Mouse (Mus musculus): ENCODE results near the gene Trim66. TPM values are rescaled to one million over a fixed set of nuclear protein-coding genes. Genes with fewer than 3 reads are reported as not detected.
A peak's percentile ranks its signal among the peaks of the same experiment; 100 is the strongest.

Trim66 gene
- polyA plus RNA-seq (2015; fragmentation: Nextera tagmentation; extraction: Ambion mirVana), result 0.03 TPM in 1 of 2 replicates, not detected in the other

DNA sequence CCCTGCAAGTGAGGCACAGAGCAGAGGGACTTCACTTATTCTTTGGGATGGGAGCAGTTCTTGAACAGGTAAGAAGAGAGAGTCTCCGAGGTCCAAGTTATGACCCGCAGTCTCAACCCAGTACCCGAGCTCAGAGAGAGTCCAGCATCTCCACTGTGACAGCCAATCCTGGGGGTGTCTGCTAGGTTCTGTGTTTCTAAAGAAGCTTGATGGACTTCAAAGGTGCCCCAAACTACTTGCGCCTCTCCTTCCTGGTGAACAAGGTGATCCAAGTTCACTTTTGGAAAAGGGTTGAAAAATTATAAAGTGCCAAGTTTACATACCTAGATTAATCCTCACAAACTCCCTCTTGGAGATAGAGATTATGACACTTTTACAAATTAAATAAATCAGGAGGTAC, at the start of gene Trim66:
TSS of gene Trim66 (minus strand) at position 101 of the 400 bp plus-strand sequence.
- Histone ChIP-seq H3K36me3 (ENCODE audit: insufficient read depth, low read length) (no peaks in the 10 kb centered on the region), H3K4me3 (ENCODE audit: low read length) (no peak within 1 kb of the TSS), H3K9ac (replicated peaks; ENCODE audit: low read length) (no peak within 1 kb of the TSS), H3K27ac (ENCODE audit: low read length) (no peak within 1 kb of the TSS), H3K9me3 (ENCODE audit: low read length) (no peaks in the 10 kb centered on the region), H3K4me2 (replicated peaks; ENCODE audit: low read depth, low read length) (no peak within 1 kb of the TSS), H3K4me1 (ENCODE audit: insufficient read depth, low read length) (no peaks in the 10 kb centered on the region), H3K27me3 (ENCODE audit: insufficient read depth, low read length) (no peaks in the 10 kb centered on the region)
- 77% methylated on average over 4 of the region's 4 CpGs for WGBS
- ATAC-seq (ENCODE audit: low FRiP score, low TSS enrichment), result no peak

DNA sequence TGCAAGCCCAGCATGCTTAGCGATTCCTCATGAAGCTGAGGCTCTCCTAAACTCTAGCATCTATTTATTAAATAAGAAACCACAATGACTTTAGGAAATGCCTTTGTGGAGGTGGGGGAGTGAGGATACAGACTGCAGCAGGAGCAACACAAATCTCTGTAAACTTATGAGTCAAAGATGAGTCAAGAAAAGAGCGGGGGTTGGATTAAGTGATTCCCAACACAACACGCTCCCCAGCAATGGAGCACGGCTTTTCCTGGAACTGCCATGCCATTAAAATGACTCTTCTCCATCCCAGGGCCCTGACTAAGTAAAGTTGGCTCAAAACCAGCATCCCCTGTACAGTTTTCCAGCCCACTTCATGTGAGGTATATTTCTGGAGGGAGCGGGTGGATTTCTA, 38.8 kb upstream of the Trim66 start:
- H3K9me3 ChIP-seq (ENCODE audit: low read length), result no peaks in the 10 kb centered on the region
- no peak overlapping the region for H3K9ac ChIP-seq (replicated peaks; ENCODE audit: low read length)
- no peaks in the 10 kb centered on the region for H3K27me3 ChIP-seq (ENCODE audit: insufficient read depth, low read length)
- no peak overlapping the region for H3K4me2 ChIP-seq (replicated peaks; ENCODE audit: low read depth, low read length)
- no peak overlapping the region for H3K27ac ChIP-seq (ENCODE audit: low read length)
- 90% methylated on average over 5 of the region's 5 CpGs for WGBS
- H3K4me1 ChIP-seq (ENCODE audit: insufficient read depth, low read length), result no peaks in the 10 kb centered on the region
- no peak for ATAC-seq (ENCODE audit: low FRiP score, low TSS enrichment)
- H3K4me3 ChIP-seq (ENCODE audit: low read length), result no peak overlapping the region
- H3K36me3 ChIP-seq (ENCODE audit: insufficient read depth, low read length), result peaks cover 16% of the 10 kb centered on the region

DNA sequence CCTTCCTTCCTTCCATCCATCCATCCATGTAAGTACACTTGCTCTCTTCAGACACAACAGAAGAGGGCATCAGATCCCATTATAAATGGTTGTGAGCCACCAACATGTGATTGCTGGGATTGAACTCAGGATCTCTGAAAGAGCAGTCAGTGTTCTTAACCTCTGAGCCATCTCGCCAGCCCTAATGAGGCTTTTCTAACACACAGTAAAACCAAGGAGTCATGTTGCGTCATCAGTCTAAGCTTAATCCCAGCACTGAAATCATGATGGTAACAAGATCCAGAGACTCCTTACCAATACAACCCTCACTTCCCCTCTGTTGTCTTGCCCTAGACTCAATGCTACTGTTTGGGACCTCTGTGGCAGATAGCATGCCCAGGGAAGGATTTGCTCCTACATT, 38.3 kb upstream of the Trim66 start:
- Histone ChIP-seq H3K27me3 (ENCODE audit: insufficient read depth, low read length) (no peaks in the 10 kb centered on the region), H3K4me3 (ENCODE audit: low read length) (no peak overlapping the region), H3K4me1 (ENCODE audit: insufficient read depth, low read length) (no peaks in the 10 kb centered on the region), H3K9me3 (ENCODE audit: low read length) (no peaks in the 10 kb centered on the region), H3K4me2 (replicated peaks; ENCODE audit: low read depth, low read length) (no peak overlapping the region), H3K9ac (replicated peaks; ENCODE audit: low read length) (no peak overlapping the region), H3K36me3 (ENCODE audit: insufficient read depth, low read length) (peaks cover 16% of the 10 kb centered on the region), H3K27ac (ENCODE audit: low read length) (no peak overlapping the region)
- 75% methylated on average over 2 of the region's 2 CpGs for WGBS
- no peak for ATAC-seq (ENCODE audit: low FRiP score, low TSS enrichment)

DNA sequence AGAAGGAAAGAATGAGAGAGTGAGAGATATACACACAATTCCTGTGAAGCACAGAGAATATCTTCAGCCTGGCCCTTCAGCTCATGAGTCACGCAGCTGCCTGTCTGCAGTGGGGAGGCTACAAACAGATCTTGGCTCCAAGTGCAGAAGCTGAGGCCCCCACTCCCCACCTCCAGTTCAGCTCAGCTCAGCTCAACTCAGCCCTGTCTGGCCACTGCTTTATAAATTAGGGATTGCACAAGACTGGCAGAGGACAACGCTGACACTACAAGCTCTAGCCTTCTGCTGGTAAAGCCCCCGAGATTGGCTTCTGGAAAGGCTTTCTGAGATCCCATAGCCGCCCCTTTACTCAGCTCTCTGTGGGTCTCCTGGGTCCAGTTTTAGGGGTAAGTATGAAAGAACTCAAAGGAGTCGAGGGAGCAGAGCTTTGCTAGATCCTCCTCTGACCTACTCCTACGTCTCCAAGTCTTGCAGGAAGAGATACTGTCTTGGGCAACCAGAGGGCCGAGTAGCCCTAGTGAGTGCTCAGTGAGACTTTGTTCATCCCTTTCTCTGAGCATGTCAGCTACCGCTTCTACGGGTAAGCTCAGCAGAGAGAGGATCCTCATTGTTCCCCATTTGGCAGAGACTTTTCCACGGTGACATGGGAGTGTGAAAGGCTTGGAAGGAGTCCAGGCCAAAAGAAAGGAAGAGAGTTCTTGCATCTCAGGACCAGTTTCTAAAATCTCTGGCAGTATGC, 37.5 kb upstream of the Trim66 start:
- 82% methylated on average over 10 of the region's 10 CpGs for WGBS

DNA sequence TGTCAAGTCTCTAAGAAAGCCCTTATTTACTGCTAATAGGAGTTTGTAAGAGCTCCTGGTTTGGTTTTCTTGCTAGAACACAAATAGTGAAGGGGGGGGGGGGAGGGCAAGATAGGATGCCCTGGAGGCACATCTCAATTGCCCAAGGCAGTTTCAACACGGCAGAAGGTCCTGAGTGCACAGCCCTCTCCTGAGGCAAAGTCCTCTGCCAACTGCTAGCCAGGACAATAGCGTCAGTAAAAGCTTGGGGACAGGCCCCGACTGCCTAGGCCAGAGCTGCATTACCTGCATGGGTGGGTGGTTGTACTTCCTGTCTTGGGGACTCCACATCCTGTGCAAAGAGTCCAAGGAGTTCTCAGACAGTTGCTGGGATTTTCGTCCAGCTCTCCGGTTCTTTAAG, 36.9 kb upstream of the Trim66 start:
- peaks cover 17% of the 10 kb centered on the region for H3K36me3 ChIP-seq (ENCODE audit: insufficient read depth, low read length)
- H3K4me3 ChIP-seq (ENCODE audit: low read length), result no peak overlapping the region
- WGBS, result 64% methylated on average over 5 of the region's 5 CpGs
- no peak overlapping the region for H3K4me2 ChIP-seq (replicated peaks; ENCODE audit: low read depth, low read length)
- H3K9ac ChIP-seq (replicated peaks; ENCODE audit: low read length), result no peak overlapping the region
- H3K27ac ChIP-seq (ENCODE audit: low read length), result no peak overlapping the region
- H3K27me3 ChIP-seq (ENCODE audit: insufficient read depth, low read length), result no peaks in the 10 kb centered on the region
- H3K9me3 ChIP-seq (ENCODE audit: low read length), result no peaks in the 10 kb centered on the region
- ATAC-seq (ENCODE audit: low FRiP score, low TSS enrichment), result no peak
- no peaks in the 10 kb centered on the region for H3K4me1 ChIP-seq (ENCODE audit: insufficient read depth, low read length)

More for the DNA sequence above, 37.5 kb upstream of the Trim66 start:
- ATAC-seq (ENCODE audit: low FRiP score, low TSS enrichment), result no peak
- Histone ChIP-seq H3K27ac (ENCODE audit: low read length) (peak overlapping the region; percentile 17; the same call in 1 of the 2 replicates), H3K4me2 (replicated peaks; ENCODE audit: low read depth, low read length) (no peak overlapping the region), H3K9me3 (ENCODE audit: low read length) (no peaks in the 10 kb centered on the region), H3K4me3 (ENCODE audit: low read length) (no peak overlapping the region), H3K9ac (replicated peaks; ENCODE audit: low read length) (no peak overlapping the region), H3K36me3 (ENCODE audit: insufficient read depth, low read length) (peaks cover 16% of the 10 kb centered on the region), H3K4me1 (ENCODE audit: insufficient read depth, low read length) (no peaks in the 10 kb centered on the region), H3K27me3 (ENCODE audit: insufficient read depth, low read length) (no peaks in the 10 kb centered on the region)

DNA sequence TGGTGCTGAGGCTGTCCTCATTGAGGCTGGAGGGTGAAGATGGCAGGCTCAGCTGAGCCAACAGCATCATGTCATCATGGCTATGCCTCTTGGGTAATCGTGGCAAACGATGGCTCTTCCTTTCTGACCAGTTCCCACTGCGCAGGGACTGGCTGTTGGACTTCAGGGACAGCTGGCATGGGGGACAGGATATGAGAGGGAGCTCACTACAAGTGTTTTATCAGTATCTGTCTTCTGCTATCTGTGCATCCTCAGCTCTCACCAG, 34.4 kb upstream of the Trim66 start:
- Histone ChIP-seq H3K36me3 (ENCODE audit: insufficient read depth, low read length) (peaks cover 23% of the 10 kb centered on the region), H3K4me3 (ENCODE audit: low read length) (no peak overlapping the region), H3K9me3 (ENCODE audit: low read length) (no peaks in the 10 kb centered on the region), H3K9ac (replicated peaks; ENCODE audit: low read length) (no peak overlapping the region), H3K27me3 (ENCODE audit: insufficient read depth, low read length) (no peaks in the 10 kb centered on the region), H3K27ac (ENCODE audit: low read length) (peak overlapping the region; percentile 67; the same call in 1 of the 2 replicates), H3K4me1 (ENCODE audit: insufficient read depth, low read length) (no peaks in the 10 kb centered on the region), H3K4me2 (replicated peaks; ENCODE audit: low read depth, low read length) (no peak overlapping the region)
- 72% methylated on average over 3 of the region's 3 CpGs for WGBS
- ATAC-seq (ENCODE audit: low FRiP score, low TSS enrichment), result no peak

DNA sequence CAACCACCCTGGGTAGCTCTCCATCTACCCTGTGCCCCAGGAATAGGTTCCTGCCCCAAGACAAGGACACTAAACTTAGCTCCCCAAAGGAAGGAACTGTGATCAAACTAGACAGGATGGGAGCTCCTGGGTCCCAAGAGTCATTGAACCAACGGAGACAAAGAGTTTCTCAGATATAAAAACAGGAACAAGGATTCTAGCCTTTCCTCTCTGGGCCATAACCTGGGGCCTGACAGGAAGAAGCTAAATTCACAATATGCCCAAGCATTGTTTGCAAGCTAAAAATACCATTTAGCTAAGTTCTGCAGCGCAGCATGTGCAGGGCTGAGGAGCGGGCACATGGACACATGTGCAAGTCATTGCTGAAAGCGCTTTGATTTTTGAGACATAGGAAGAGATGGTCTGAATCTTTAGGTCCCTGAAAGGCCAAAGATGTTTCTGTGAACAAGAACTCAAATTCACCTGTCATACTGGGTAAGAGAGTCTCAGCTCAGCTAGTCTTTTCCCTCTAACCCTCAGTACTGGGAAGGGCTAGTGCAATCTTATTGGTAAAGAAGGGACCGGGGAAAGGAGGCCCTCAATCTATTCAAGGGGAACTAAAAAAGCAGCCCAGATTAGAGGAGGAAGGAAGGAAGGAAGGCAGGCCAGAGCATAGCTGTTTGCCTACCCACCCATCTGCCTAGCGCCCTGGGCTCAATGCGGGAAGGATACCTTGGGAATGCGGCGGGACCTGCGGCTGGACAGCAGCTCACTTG, 33.9 kb upstream of the Trim66 start:
- Histone ChIP-seq H3K4me2 (replicated peaks; ENCODE audit: low read depth, low read length) (no peak overlapping the region), H3K9me3 (ENCODE audit: low read length) (no peaks in the 10 kb centered on the region), H3K9ac (replicated peaks; ENCODE audit: low read length) (no peak overlapping the region), H3K4me3 (ENCODE audit: low read length) (no peak overlapping the region), H3K27me3 (ENCODE audit: insufficient read depth, low read length) (no peaks in the 10 kb centered on the region), H3K36me3 (ENCODE audit: insufficient read depth, low read length) (peaks cover 23% of the 10 kb centered on the region), H3K27ac (ENCODE audit: low read length) (peak overlapping the region; percentile 67; the same call in 1 of the 2 replicates), H3K4me1 (ENCODE audit: insufficient read depth, low read length) (no peaks in the 10 kb centered on the region)
- 79% methylated on average over 10 of the region's 10 CpGs for WGBS
- no peak for ATAC-seq (ENCODE audit: low FRiP score, low TSS enrichment)

DNA sequence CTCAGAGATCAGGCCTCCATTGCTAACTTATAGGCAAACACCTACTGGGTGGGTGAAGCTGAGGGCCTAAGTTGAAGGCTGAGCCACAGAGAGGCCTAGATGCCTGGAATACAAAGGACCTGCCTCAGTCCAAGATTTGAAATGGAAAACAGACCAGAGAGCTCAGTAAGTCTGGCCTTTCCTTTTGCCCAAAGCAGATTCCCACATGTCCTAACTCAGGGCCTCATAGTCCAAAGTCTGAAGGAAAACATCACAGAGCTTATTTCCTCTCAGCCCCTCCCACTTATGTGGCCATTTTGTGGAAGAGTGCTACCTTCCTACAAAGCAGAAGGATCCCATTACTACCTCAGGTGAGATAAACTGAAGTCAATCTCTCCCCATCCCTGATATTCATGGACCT, 33.0 kb upstream of the Trim66 start:
- ATAC-seq (ENCODE audit: low FRiP score, low TSS enrichment), result no peak
- Histone ChIP-seq H3K4me2 (replicated peaks; ENCODE audit: low read depth, low read length) (no peak overlapping the region), H3K27me3 (ENCODE audit: insufficient read depth, low read length) (no peaks in the 10 kb centered on the region), H3K4me3 (ENCODE audit: low read length) (no peak overlapping the region), H3K27ac (ENCODE audit: low read length) (peak overlapping the region; percentile 57; the same call in 1 of the 2 replicates), H3K4me1 (ENCODE audit: insufficient read depth, low read length) (no peaks in the 10 kb centered on the region), H3K9ac (replicated peaks; ENCODE audit: low read length) (no peak overlapping the region), H3K36me3 (ENCODE audit: insufficient read depth, low read length) (peaks cover 23% of the 10 kb centered on the region), H3K9me3 (ENCODE audit: low read length) (no peaks in the 10 kb centered on the region)

DNA sequence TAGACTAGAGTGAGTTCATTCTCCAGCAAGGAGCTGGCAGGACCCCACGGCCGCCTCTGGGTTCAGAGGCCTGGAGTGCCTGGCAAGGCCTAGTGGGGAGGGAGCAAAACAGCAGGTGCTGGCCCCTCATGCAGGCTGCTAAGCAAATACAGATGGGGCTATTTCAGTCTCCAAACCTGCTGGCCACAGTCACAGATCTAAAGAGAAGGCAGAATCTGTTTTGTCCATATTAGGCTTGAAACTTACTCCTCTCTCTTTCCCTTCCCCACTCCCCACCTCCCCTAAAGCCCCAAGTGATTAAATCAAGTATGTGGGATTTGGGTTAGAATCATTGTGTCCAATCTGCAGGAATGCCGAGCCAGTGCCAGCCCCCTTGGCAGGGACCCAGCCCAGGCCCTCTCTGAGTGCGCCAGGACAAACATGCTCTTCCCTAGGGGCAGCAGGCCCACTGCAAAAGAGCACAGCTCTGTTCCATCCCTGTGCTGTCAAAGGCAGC, 28.6 kb upstream of the Trim66 start:
- Histone ChIP-seq H3K4me3 (ENCODE audit: low read length) (no peak overlapping the region), H3K4me2 (replicated peaks; ENCODE audit: low read depth, low read length) (no peak overlapping the region), H3K9me3 (ENCODE audit: low read length) (no peaks in the 10 kb centered on the region), H3K27ac (ENCODE audit: low read length) (peak overlapping the region; percentile 11; the same call in 1 of the 2 replicates), H3K4me1 (ENCODE audit: insufficient read depth, low read length) (no peaks in the 10 kb centered on the region), H3K9ac (replicated peaks; ENCODE audit: low read length) (no peak overlapping the region), H3K27me3 (ENCODE audit: insufficient read depth, low read length) (no peaks in the 10 kb centered on the region), H3K36me3 (ENCODE audit: insufficient read depth, low read length) (peaks cover 25% of the 10 kb centered on the region)
- WGBS, result 57% methylated on average over 4 of the region's 4 CpGs
- peak; percentile 64; the same call in 1 of the 2 replicates for ATAC-seq (ENCODE audit: low FRiP score, low TSS enrichment)

DNA sequence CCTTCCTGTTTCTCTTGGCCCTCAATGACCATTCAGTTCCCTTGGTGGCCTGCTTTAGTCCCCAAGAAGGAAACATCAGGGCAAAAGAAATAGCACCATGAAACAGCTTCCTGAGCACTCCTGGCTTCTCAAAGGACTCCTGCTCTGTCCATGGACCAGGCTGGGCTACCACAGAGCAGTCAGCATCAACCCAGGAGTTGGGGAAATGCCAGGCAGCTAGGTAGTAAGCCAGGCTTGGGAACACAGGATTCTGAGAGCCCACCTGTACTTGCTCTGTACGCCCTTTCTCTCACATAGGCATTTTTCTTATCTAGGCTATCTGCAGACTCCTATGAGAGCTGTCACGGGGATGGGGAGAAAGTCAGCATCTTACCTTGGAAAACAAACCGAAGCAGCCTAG, 27.0 kb upstream of the Trim66 start:
- Histone ChIP-seq H3K4me1 (ENCODE audit: insufficient read depth, low read length) (no peaks in the 10 kb centered on the region), H3K4me3 (ENCODE audit: low read length) (no peak overlapping the region), H3K9ac (replicated peaks; ENCODE audit: low read length) (no peak overlapping the region), H3K36me3 (ENCODE audit: insufficient read depth, low read length) (peaks cover 34% of the 10 kb centered on the region), H3K4me2 (replicated peaks; ENCODE audit: low read depth, low read length) (no peak overlapping the region), H3K27ac (ENCODE audit: low read length) (no peak overlapping the region), H3K27me3 (ENCODE audit: insufficient read depth, low read length) (no peaks in the 10 kb centered on the region), H3K9me3 (ENCODE audit: low read length) (no peaks in the 10 kb centered on the region)
- no peak for ATAC-seq (ENCODE audit: low FRiP score, low TSS enrichment)
- WGBS, result 96% methylated on average over 3 of the region's 3 CpGs
